Mouse (Mus musculus): ENCODE data around the gene Rras. TPM values are rescaled to one million over a fixed set of nuclear protein-coding genes. Genes with fewer than 3 reads are reported as not detected.

The Rras gene
- polyA plus RNA-seq, 1 experiment from 2014 or later: 41.3 TPM

Small RNA genes within 50 kb of the gene (microRNA-seq; reads per million reads assigned to microRNA genes)
- 0.52 reads per million for gene Mir7054 (ENCODE audit: borderline number of aligned reads)

Other genes with a start within 250 kb of the Rras start
- 83.9 and 84.0 TPM in 2 replicates for gene Nup62, start 201.9 kb upstream of the Rras start, polyA plus RNA-seq (2015; fragmentation: Nextera tagmentation; extraction: Ambion mirVana)
- gene Il4i1, start 201.6 kb upstream of the Rras start, polyA plus RNA-seq (2015; fragmentation: Nextera tagmentation; extraction: Ambion mirVana): 0.88 and 1.6 TPM in 2 replicates
- 12.4 and 14.7 TPM in 2 replicates for gene Atf5, start 201.3 kb upstream of the Rras start, polyA plus RNA-seq (2015; fragmentation: Nextera tagmentation; extraction: Ambion mirVana)
- 124 and 127 TPM in 2 replicates for gene Akt1s1, start 169.0 kb upstream of the Rras start, polyA plus RNA-seq (2015; fragmentation: Nextera tagmentation; extraction: Ambion mirVana)
- gene Tbc1d17, start 168.9 kb upstream of the Rras start, polyA plus RNA-seq (2015; fragmentation: Nextera tagmentation; extraction: Ambion mirVana): 86.6 and 89.3 TPM in 2 replicates
- 30.4 and 37.3 TPM in 2 replicates for gene Pnkp, start 160.8 kb upstream of the Rras start, polyA plus RNA-seq (2015; fragmentation: Nextera tagmentation; extraction: Ambion mirVana)
- 428 and 442 TPM in 2 replicates for gene Ptov1, start 148.2 kb upstream of the Rras start, polyA plus RNA-seq (2015; fragmentation: Nextera tagmentation; extraction: Ambion mirVana)
- 110 and 122 TPM in 2 replicates for gene Med25, start 125.2 kb upstream of the Rras start, polyA plus RNA-seq (2015; fragmentation: Nextera tagmentation; extraction: Ambion mirVana)
- gene Fuz, start 121.9 kb upstream of the Rras start, polyA plus RNA-seq (2015; fragmentation: Nextera tagmentation; extraction: Ambion mirVana): 29.4 and 30.1 TPM in 2 replicates
- 73.0 and 76.2 TPM in 2 replicates for gene Ap2a1, start 88.5 kb upstream of the Rras start, polyA plus RNA-seq (2015; fragmentation: Nextera tagmentation; extraction: Ambion mirVana)
- 0.23 TPM in 1 of 2 replicates, not detected in the other for gene Tsks, start 74.8 kb upstream of the Rras start, polyA plus RNA-seq (2015; fragmentation: Nextera tagmentation; extraction: Ambion mirVana)
- 30.0 and 35.8 TPM in 2 replicates for gene Cpt1c, start 43.1 kb upstream of the Rras start, polyA plus RNA-seq (2015; fragmentation: Nextera tagmentation; extraction: Ambion mirVana)
- gene Prmt1, start 31.4 kb upstream of the Rras start, polyA plus RNA-seq (2015; fragmentation: Nextera tagmentation; extraction: Ambion mirVana): 455 and 479 TPM in 2 replicates
- 109 and 110 TPM in 2 replicates for gene Irf3, start 20.3 kb upstream of the Rras start, polyA plus RNA-seq (2015; fragmentation: Nextera tagmentation; extraction: Ambion mirVana)
- 59.1 and 67.7 TPM in 2 replicates for gene Bcl2l12, start 19.2 kb upstream of the Rras start, polyA plus RNA-seq (2015; fragmentation: Nextera tagmentation; extraction: Ambion mirVana)
- gene Scaf1, start 1.6 kb upstream of the Rras start, polyA plus RNA-seq (2015; fragmentation: Nextera tagmentation; extraction: Ambion mirVana): 40.7 and 41.9 TPM in 2 replicates
- gene Prr12, start 34.9 kb downstream of the Rras start, polyA plus RNA-seq (2015; fragmentation: Nextera tagmentation; extraction: Ambion mirVana): 11.9 and 12.1 TPM in 2 replicates
- gene Nosip, start 44.5 kb downstream of the Rras start, polyA plus RNA-seq (2015; fragmentation: Nextera tagmentation; extraction: Ambion mirVana): 68.5 and 73.6 TPM in 2 replicates
- 26.0 and 26.9 TPM in 2 replicates for gene Prrg2, start 44.7 kb downstream of the Rras start, polyA plus RNA-seq (2015; fragmentation: Nextera tagmentation; extraction: Ambion mirVana)
- 520 and 531 TPM in 2 replicates for gene Rcn3, start 74.3 kb downstream of the Rras start, polyA plus RNA-seq (2015; fragmentation: Nextera tagmentation; extraction: Ambion mirVana)
- 126 and 135 TPM in 2 replicates for gene Fcgrt, start 85.9 kb downstream of the Rras start, polyA plus RNA-seq (2015; fragmentation: Nextera tagmentation; extraction: Ambion mirVana)
- gene Rps11, start 106.5 kb downstream of the Rras start, polyA plus RNA-seq (2015; fragmentation: Nextera tagmentation; extraction: Ambion mirVana): 1,509 and 1,523 TPM in 2 replicates
- 1,369 and 1,440 TPM in 2 replicates for gene Rpl13a, start 110.8 kb downstream of the Rras start, polyA plus RNA-seq (2015; fragmentation: Nextera tagmentation; extraction: Ambion mirVana)
- 0.12 and 0.37 TPM in 2 replicates for gene Gm45713, start 118.3 kb downstream of the Rras start, polyA plus RNA-seq (2015; fragmentation: Nextera tagmentation; extraction: Ambion mirVana)
- 2.6 and 3.4 TPM in 2 replicates for gene Flt3l, start 118.5 kb downstream of the Rras start, polyA plus RNA-seq (2015; fragmentation: Nextera tagmentation; extraction: Ambion mirVana)
- gene Pih1d1, start 136.3 kb downstream of the Rras start, polyA plus RNA-seq (2015; fragmentation: Nextera tagmentation; extraction: Ambion mirVana): 81.2 and 87.5 TPM in 2 replicates
- gene Aldh16a1, start 136.6 kb downstream of the Rras start, polyA plus RNA-seq (2015; fragmentation: Nextera tagmentation; extraction: Ambion mirVana): 43.7 and 47.1 TPM in 2 replicates
- 0.33 and 0.39 TPM in 2 replicates for gene Slc17a7, start 146.0 kb downstream of the Rras start, polyA plus RNA-seq (2015; fragmentation: Nextera tagmentation; extraction: Ambion mirVana)
- 5.5 and 13.4 TPM in 2 replicates for gene Gfy, start 161.6 kb downstream of the Rras start, polyA plus RNA-seq (2015; fragmentation: Nextera tagmentation; extraction: Ambion mirVana)
- not detected in 2 replicates for gene Pth2, start 163.0 kb downstream of the Rras start, polyA plus RNA-seq (2015; fragmentation: Nextera tagmentation; extraction: Ambion mirVana)
- gene Ccdc155, start 186.9 kb downstream of the Rras start, polyA plus RNA-seq (2015; fragmentation: Nextera tagmentation; extraction: Ambion mirVana): 1.00 and 1.1 TPM in 2 replicates
- gene Dkkl1, start 194.2 kb downstream of the Rras start, polyA plus RNA-seq (2015; fragmentation: Nextera tagmentation; extraction: Ambion mirVana): 30.7 and 38.5 TPM in 2 replicates
- gene Tead2, start 197.8 kb downstream of the Rras start, polyA plus RNA-seq (2015; fragmentation: Nextera tagmentation; extraction: Ambion mirVana): 141 and 148 TPM in 2 replicates
- gene Cd37, start 221.2 kb downstream of the Rras start, polyA plus RNA-seq (2015; fragmentation: Nextera tagmentation; extraction: Ambion mirVana): 4.8 and 4.9 TPM in 2 replicates
- gene Slc6a16, start 223.1 kb downstream of the Rras start, polyA plus RNA-seq (2015; fragmentation: Nextera tagmentation; extraction: Ambion mirVana): 0.13 and 0.27 TPM in 2 replicates